Mouse (Mus musculus) ZHBTc4 (cell line): ENCODE results near the gene Hist1h1c.
A peak's percentile ranks its signal among the peaks of the same experiment; 100 is the strongest.
"Not testable (repeated sequence)": the region's sequence is repeated elsewhere in the genome, so short reads cannot be mapped to it uniquely, and the experiment has no call there.

Experiments used
- DNase-seq: peaks from one replicate; pipeline ENCODE4 v3.0.0-alpha.2; 2011; ENCODE audit warnings: low read depth, low spot score

Hist1h1c gene

GRCm38 (mm10) chr13:23760972-23761864 lies 22.6 kb downstream of the Hist1h1c start, which contains the start of gene Hist1h4a:
Gene Hist1h4a, minus strand, starts transcription at chr13:23761230.
- DNase-seq: peak; percentile 99

- DNase-seq: peak; percentile 89
These were observed 23.5 kb downstream of the Hist1h1c start, which contains the start of gene Hist1h3a for GRCm38 (mm10) chr13:23761871-23762821. Gene Hist1h3a, minus strand, starts transcription at chr13:23762386.

- no peak for DNase-seq
These were observed 24.6 kb downstream of the Hist1h1c start for GRCm38 (mm10) chr13:23763242-23763585.

GRCm38 (mm10) chr13:23763586-23764323 lies 25.1 kb downstream of the Hist1h1c start, which contains the start of gene Hist1h1a:
Gene Hist1h1a, plus strand, starts transcription at chr13:23763666.
- DNase-seq: peak; percentile 96

GRCm38 (mm10) chr13:23764324-23765171 lies 25.9 kb downstream of the Hist1h1c start:
- DNase-seq: peak; percentile 83

- DNase-seq: no peak
These were observed 26.5 kb downstream of the Hist1h1c start for GRCm38 (mm10) chr13:23765172-23765513.

- no peak for DNase-seq
These were observed 28.2 kb downstream of the Hist1h1c start for GRCm38 (mm10) chr13:23766772-23767171.

- DNase-seq: no peak
These were observed 30.3 kb downstream of the Hist1h1c start for GRCm38 (mm10) chr13:23768834-23769397.

GRCm38 (mm10) chr13:23769613-23770012 lies 31.0 kb downstream of the Hist1h1c start, which contains the start of gene Trim38:
Gene Trim38, plus strand, starts transcription at chr13:23769913.
- DNase-seq: not testable (repeated sequence)

- DNase-seq: peak; percentile 95
These were observed 34.1 kb downstream of the Hist1h1c start for GRCm38 (mm10) chr13:23772561-23773313.

- DNase-seq: peak; percentile 50
These were observed 39.7 kb downstream of the Hist1h1c start for GRCm38 (mm10) chr13:23778339-23778738.

- DNase-seq: no peak
These were observed 40.4 kb downstream of the Hist1h1c start for GRCm38 (mm10) chr13:23779025-23779424.
